Mouse (Mus musculus) CD8-positive naive resting alpha-beta T cell, adult 2 months (primary cell): ENCODE results near the gene Rsph3b.
"Not testable (repeated sequence)": the region's sequence is repeated elsewhere in the genome, so short reads cannot be mapped to it uniquely, and the experiment has no call there.

Experiments used
- DNase-seq, 2 experiments: peaks; one replicate each; pipeline ENCODE4 v3.0.0; 2022; ENCODE audit warnings: low read depth in 2 of 2, low spot score in 2 of 2

Gene Rsph3b

DNA sequence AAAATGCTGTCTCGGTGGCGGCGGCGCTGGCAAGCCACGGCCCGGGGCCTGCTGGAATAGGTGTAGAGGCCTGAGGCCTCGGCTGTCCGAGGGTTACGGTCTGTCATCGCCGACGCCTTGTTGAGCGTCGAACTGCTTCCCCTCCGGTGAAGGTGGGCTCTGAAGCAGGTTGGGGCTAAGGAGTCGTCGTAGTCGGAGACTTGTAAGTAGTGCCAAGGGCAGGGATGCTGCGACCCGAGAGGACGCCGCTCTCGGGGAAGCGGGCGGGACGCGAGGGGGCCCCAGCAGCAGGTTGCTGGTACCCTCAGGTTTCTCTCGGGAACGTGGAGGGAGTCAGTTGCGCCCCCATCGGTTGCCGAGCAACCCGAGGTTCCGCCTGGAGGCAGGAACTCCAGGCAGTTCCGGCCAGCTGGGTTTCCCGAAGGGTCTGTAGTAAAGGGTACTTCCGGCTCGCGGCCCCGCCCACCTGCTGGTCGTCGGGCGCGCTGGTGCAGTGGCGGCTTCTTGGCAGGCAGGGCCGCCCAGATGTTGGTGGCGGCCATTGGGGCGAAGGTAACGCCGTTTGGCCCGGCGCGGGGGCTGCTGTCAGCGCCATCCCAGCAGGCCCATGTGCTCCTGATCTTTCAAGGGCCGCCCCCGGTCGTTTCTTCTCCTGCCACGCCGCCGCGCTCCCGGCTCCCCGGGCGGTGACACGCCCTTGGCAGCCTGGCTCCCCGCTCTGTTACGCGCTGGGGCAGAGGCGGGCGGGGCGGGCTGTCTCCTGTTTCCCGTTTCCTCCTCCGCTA, at the start of gene Rsph3b:
Gene Rsph3b (minus strand): TSS at position 699 of the 785 bp plus-strand sequence.
- peak; percentile 46 to 52 for DNase-seq

DNA sequence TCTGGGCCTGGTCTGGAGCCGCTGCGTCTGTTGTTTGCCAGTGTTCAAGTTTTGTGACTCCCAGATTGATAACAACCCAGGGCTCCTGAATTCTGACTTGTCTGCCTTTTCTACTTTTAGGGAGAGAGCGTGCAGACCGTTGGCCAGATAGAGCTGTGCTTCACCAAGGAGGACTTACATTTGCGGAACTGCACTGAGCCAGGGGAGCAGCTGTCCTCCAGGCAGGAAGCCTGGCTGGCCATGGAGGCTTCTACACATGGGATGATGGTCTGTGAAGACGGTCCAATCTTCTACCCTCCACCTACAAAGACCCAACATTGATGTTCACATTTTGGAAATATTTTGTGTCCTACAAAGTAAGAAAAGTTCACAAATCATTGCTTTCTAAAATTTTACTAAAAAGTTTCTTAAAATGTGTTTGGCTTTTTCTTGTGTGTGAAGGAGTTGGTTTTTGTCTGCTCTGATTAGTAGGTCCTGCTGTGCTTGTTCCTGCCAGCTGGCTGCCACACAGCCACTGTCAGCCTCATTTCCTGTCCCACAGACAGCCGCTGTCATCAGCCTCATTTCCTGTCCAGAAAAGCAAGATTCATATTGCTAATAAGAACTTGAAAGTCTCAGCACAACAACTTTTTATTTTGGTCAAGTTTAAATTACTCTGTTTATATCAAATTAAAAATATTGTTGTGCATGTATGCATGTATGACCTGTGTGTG, 49.5 kb upstream of the Rsph3b start:
- not testable (repeated sequence) for DNase-seq

DNA sequence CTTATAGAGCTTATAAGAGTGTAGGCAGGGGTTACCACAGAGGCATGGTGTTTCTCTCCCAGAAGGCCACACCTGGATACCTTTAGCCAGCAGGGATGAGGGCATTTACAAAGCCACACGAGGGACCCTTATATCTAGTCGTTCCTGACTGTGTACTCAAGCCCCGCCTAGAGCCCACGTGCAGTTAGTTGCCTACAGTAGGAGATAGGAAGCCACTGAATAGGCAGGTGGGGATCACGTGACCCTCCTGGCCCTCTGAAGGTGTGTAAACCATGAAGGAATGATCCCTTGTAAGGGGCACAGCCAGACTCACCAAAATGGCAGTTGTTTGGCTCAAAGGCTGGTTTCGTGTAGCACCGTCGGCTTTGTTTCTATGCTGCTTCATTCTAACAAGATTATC, 48.3 kb upstream of the Rsph3b start:
- DNase-seq, result not testable (repeated sequence)

DNA sequence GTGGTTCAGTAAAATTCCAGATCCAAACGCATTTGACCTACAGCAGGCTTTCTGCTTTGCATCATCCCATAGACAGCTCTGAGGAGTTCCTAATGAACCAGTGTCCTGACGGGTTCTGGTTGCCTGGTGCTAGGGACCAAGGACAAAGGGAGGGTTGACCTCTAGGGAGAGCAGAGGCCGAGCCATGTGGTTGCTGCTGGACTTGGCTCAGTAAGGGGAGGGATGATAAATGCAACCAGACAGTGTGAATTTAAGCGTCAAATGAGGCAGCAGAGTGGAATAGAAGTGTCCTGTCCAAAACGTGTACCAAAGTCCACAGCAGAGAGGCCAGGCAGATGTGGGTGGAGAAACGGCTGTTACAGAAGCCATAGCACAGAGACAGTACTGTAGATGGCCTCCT, 47.0 kb upstream of the Rsph3b start:
- DNase-seq, result not testable (repeated sequence)

DNA sequence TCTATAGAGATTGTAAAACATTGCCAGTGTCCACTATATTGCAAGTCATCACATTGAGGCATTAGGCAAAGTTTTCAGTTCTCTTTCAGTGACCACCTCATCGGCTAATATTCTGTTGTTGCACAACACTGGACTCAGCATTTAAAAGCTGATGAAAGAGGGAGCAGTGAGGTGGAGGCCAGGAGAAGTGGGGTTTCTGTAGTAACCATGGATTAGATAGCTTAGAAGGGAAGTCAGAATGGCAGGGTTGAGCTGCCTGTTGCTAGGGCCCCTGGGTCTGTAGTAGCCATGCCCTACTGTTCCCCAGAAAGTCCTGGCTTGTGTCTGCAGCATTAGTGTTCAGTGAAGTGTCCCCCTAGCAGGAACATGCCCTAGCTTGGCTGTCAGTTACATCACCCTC, 37.6 kb upstream of the Rsph3b start:
- DNase-seq, result not testable (repeated sequence)

DNA sequence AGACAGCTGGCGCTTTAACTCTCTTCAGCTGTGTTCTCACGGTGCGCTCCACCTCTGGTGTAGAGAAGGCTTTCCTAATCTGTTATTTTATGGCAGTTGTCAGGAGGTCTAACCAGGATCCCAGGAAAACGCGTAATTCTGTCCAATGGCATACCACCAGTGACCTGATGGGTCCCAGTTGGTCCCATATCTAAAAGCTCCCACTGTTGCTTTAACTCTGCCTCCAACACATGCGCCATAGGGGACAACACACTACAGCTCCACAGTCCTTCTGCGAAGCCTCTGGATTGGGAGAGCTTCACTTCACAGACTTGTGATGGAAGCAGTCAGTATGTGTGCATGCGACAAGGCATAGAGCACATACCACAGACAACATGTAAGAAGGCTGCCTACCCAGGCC, 31.7 kb upstream of the Rsph3b start:
- DNase-seq, result not testable (repeated sequence)

DNA sequence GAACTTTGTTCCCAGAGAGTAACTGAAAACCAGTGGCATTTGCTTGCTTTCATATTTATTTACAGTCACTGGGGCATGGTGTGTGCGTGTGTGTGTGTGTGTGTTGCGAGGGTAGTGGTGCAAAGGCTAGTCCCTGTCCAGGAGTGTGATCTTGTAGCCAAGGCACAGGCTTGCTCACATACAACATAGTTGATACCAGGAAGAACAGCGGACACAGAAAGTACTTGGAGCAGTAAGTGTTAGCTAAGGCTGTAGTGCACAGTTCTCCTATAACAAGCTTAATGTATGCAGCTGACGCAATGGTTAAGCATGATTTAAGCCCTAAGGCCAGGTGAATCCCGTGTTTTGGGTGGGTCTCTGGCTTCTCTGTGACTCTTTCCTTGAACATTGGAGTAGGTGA, 30.9 kb upstream of the Rsph3b start:
- not testable (repeated sequence) for DNase-seq

DNA sequence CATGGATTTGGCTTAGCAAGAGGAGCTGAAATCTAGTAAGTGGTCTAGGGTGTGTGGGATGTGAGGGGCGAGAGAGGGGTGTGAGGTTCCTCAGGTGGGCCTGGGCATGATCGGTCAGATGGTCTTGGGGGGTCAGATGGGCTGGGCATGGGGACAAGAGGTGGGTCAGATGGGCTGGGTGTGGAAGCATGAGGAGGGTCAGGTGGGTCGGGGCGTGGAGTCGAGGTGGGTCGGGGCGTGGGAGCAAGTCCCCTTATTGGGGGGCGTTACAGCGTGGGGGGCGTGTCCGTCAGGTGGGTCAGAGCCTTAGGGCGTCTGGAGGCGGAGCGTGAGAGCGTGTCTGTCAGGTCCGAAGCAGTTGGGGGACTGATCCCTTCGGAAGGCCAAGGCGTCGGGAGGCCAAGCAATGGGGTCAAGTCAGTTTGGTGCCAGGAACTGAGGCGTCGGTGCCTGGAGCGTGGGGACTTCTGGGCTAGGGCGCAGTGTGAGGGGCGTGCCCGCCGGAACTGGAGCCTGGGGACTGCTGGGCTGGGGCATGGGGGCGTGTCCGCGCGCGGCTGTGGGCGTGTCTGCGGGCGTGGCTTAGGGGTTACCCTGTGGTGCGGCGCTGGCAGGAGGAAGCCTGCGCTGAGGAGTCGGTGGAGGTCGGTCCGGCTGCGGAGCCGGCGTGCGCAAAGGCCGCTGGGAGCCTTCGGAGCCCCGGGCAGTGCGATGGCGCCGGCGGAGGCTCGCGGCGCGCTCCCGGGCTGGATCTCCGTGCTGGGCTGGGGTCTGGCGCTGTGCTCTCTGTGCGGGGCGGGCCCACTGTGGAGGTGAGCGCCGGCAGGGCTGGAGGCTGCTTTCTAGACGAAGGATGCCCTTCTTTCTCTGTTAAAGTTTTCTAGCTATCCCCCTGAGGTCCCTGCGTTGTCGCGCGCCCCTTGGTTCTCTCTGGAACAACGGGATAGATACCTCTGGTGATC, 30.1 kb upstream of the Rsph3b start, which contains the start of gene Gm49721:
Gene Gm49721 (plus strand): TSS at position 618 of the 962 bp plus-strand sequence.
- peak; percentile 62 to 67 for DNase-seq

DNA sequence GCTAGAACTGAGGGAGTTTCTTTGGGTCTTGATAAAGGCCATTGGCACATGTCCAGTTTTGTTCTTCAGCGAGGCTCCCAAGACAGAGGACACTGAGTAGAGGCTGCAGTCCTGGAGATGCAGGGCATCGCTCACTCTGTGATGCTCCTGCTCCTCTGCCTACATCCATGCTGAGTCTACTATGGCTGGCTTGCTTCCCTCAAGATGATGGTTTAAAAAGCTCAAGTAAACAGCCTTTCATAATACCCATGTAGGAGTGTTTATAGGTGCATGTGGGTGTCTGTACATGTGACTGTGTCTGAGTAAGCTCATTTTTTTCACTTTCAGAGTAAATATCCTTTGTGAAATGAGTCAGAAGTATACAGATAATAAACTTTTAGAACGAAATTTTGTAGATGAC, 26.5 kb upstream of the Rsph3b start:
- not testable (repeated sequence) for DNase-seq

DNA sequence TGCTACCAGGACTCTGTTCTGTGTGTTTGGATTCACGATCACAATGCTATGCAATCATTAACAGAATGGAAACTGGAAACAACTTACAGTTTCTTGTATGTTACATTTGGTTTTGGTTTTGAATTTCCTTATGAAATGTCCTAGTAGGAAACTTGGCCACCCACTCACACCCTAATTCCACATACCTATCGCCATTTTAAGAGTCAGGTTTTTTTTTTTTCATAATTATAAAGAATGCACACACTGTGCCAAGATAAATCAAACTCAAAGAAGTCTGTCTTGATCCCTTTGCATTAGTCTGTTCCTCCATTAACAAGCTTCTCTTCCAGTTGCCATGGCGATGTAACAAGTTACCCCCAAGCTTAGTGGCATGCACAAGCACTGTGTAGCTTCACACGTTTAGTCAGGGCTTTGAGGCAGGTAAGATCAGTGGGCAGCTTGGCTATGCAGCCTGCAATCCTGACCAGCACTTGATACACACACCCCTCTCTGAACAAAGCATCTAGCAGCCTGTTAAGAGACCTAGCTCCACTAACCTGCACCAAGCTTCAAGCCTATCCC, 24.4 kb upstream of the Rsph3b start:
- not testable (repeated sequence) for DNase-seq

DNA sequence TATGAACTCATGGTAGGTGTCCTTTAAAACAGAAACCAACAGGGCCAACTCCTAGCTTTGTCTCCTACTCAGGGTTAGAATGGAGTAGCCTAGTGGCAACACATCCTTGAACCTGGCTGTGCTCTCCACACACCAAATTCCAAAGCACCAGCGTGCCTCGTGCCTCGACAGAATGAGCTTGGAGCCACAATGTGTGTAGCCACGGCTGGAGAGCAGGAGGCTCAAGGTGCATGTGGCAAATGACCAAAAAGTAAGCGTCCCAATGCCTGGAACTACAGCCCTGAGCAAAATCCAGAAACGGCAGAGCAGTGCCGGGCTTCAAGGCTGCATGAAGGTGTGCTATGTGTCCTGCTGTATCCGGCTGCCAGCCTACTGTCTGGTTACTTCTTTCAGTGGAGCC, 22.8 kb upstream of the Rsph3b start:
- not testable (repeated sequence) for DNase-seq

DNA sequence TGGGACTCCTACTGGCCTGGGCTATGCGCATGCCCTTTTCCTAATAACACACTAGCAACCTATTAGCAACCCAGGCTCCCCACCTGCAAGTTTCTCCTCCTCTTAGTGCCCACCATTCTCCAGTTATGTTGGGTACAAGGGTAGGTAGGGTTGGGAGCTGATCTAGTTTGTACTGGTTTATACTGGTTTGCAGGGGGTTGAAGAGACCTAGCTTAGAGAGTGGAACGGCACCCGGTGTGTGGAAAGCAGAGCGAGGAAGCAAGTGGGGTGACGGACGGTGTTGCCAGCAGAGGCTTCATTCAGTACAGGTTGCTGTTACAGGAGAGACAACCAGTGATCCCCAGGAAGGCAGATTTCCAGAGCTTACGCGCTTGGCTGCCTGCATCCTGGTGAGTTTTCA, 21.9 kb upstream of the Rsph3b start, which contains the start of gene Rnaset2b:
Gene Rnaset2b (plus strand): TSS at position 301 of the 400 bp plus-strand sequence.
- not testable (repeated sequence) for DNase-seq

DNA sequence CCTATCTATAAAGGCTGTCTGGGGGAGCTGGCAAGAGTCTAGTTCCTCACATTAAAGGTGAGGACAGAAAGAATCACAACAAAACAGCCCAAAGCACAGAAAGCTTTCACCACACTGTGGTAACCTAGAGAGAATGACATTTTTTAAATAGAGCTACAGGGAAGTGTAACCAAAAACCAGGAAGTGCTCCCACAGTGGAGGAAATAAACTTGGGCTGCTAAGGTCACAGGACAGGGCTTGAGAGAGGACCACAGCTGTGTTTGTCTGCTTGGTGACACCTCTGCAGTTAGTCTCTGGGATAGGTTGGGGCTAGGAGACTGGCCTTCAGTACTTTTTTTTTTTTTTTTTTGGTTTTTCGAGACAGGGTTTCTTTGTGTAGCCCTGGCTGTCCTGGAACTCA, 19.2 kb upstream of the Rsph3b start:
- DNase-seq, result not testable (repeated sequence)

DNA sequence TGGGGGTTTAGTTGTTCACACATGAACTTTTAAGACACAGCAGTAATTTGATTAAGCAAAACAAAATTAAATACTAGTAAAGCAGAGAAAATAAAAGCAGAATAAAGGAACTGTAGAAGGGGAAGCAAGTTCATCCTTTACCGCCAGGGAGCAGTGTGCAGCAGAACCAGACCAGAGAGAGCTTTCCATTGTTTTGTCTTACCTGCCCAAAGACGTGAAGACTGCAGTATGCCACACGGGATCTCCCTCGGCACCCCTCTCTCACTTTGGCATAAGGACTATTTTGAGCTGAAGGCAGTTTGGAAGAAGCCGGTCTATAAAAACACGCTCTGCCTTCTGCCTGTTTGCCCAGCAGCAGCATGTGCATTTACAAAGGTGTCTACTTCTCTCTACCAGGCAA, 16.9 kb upstream of the Rsph3b start:
- peak in 1 of 2 experiments; percentile 33 for DNase-seq

DNA sequence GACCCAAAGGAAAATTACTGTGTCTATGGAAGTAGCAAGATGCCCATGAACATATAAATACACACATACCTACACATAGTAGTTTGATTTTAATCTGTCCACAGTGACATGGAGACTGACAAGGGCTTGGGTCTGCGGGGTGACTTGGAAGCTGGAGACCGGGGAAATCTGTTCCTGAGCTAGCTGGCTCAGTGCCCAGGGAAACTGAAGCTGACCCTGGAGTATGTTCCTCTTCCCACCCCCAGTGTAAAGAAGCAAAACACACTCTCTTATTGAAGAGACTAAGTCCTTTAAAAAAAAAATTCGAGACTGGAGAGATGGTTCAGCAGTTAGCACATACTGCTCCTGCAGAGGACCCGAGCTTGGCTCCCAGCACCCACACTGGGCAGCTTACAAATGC, 14.5 kb upstream of the Rsph3b start:
- not testable (repeated sequence) for DNase-seq

DNA sequence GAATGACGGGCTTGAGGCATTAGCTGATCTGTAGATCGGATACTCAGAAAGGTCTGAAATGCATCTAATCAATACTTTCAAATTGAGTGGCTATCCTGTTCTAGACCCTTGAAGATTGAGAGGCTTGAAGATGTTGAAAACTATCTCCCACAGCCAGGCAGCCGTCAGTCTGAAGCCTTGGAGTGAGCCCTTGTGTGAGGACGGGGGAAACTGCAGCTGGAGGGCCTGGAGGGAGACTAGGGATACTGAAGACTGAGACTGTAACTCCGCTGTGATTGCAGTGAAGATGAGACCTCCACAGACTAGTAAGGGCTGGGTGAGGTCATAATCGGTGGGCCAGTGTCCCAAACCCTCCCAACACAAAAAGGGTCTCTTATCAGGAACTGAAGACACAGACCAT, 13.9 kb upstream of the Rsph3b start:
- DNase-seq, result not testable (repeated sequence)

DNA sequence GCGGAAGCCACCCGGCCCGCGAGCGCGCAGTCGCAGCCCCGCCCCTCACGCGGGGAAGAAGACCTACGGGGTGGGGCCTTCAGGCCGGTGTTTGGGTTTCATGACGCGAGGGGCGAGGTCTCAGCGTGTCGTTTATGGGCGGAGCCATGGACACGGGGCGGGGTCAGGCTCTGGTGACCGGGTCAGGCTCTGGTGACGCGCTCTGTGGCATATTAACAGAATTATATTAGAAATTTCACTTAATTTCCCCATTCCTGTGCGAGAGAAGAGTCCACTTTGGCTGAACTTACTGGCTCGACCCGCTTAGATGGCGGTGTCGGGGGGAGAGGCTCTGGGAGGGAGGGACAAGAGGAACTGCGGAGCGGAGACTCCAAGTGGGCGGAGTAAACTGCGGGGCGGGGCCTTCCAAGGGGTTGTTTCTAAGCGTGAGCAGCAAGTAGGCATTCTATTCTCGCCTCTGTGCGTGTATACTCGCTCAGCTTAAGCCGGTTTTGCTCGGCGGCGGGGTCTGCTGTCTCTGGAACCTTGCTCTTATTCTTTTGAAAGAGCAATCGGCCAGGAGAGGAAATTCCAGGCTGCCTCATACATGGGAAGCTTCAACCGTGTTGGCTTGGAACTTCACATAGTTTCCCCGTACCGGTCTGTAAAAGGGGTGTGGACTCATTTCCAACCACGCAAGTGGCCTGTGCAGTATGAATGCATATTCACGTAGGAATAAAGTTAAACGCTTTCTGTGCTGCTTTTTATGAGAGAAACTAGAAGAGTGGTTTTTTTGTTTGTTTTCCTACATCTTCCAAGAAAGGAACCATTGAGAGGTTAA, 12.9 kb upstream of the Rsph3b start:
- peak; percentile 44 to 57 for DNase-seq

DNA sequence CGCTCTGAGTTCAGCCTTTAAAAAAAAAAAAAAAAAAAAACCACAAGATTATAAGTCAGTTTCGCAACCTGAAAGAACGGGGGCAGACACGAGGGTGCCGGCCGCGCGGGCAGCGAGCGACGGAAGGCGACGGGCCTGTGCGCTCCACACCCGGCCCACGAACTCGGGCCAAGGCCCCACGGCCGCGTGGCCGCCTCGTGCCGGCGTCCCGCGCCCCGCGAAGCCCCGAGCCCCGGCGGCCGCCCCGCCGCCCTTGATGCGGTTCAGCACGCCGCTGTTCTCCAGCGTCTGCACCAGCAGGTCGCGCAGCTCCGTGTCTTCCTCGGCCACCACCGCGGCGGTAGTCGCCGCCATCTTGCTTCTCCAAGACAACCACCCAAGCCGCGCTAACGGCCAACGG, 12.3 kb upstream of the Rsph3b start, which contains the start of gene Tagap1:
Gene Tagap1 (minus strand): TSS at position 381 of the 400 bp plus-strand sequence.
- DNase-seq, result peak; percentile 37 to 43

DNA sequence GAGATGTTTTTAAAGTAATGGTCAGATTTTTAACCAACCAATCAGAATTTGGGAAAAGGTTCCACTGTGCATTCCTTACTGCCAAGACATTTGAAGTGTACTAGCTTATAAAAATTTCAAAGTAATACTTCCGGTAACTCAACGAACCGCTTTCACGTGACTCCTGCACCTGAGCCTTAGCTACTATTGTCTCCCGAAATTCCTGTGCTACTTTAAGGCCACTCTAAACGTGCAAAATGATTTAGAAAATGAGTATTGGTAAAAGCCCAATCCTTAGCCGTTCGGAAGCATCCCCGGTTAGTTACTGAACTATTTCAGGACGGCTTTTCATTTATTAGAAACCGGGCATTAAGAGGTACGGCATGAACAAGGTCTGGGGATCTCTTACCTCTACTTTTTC, 11.9 kb upstream of the Rsph3b start:
- DNase-seq, result not testable (repeated sequence)
